Mouse (Mus musculus) left cerebral cortex, adult 11 months (tissue): ENCODE measurements at regions not wholly inside any gene's neighbourhood (a gene's known extent, or its start where the extent isn't known, plus 50 kb on each side); places are given as distances from the start of the nearest gene placed in this dataset.

Source experiments
- DNase-seq: peaks from one replicate; pipeline ENCODE4 v3.0.0; 2022; ENCODE audit warnings: low spot score

DNA sequence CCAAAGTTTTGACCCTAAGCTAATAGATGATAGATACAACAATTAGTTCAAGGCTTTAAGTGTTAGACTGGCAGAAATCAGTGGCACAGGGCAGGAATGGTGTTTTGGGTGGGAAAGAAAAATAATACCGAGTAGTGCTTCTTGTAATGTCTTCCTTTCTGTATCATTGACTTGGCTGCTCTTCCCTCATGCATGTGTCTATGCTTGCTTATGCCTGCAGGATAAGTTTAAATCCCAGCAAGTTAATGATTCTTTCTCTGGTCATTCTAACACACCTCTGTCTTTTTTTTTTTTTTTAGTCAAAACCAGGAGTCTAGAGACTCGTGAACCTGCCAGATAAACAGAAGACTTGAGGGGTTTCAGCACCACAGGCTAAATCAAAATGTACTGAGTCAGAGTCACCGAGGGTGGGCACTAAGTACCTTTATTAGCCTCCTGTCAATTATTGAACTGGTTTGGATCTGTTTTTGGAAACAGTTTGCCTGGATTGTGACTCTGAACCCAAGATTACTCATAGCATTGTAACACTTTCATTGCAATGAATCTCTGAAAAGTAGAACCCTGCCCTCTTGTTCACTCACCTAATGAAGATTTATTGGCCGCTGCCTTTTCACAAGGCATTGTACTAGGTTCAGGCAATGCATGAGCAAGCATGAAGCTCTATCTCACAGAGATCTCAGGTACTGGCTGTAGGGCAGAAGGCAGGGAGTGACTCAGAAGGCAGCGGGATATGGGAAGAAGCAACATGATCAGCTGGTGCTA, 374.8 kb upstream of the A1bg start:
- no peak for DNase-seq

DNA sequence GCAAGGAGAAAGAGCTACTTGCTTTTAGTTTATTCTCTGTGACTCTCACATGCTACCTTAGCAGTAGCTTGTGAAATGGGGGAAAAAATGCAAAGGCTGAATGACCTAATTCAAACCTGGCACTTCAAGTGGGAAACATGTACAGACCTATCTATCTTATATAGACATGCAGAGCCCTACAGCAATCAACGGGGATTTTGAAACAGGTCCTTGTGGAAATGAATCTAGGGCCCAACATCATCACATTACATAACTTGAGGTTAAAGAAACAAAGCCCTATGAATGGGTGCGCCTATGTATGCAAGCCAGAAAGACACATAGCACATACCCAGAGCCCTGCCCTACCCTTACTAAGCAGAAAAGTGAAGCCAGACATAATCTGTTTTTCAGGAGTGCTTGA, 371.8 kb upstream of the A1bg start:
- DNase-seq: no peak

DNA sequence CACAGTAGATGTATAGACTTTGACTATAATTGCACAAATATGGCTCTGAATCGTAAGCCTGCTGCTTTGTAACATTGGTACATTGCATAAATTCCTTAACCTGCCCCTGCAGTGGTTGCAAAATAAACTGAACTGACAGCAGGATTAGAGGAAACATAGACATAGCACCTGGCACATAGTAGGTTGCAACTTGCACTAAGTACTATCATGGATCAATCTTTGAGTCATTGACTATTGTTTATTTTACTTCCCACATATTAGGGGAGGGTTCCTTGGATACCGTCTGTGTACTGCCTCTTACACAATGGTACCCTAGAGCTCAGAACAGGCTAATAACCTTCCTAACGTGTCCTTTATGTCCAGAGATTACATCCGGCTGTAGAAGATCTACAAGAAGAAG, 371.3 kb upstream of the A1bg start:
- no peak for DNase-seq

DNA sequence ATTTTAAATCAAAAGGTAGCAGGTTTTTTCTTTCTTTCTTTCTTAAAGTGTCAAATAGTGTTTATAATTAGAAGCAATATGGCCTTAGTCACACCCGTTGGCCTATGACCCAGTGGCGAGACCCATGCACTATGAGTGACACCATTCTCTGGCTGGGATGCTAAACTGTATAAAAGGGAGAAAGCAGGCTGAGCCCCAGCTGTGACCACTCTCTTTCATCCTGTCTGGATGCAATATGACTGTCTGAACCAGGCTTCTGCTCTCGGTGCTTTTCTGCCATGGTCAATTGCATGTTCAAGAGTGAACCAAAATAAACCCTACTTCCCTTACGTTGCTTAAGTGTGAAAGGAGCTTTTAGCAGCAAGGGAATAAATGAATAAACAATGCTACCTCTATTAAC, 346.0 kb upstream of the A1bg start:
- DNase-seq: no peak

DNA sequence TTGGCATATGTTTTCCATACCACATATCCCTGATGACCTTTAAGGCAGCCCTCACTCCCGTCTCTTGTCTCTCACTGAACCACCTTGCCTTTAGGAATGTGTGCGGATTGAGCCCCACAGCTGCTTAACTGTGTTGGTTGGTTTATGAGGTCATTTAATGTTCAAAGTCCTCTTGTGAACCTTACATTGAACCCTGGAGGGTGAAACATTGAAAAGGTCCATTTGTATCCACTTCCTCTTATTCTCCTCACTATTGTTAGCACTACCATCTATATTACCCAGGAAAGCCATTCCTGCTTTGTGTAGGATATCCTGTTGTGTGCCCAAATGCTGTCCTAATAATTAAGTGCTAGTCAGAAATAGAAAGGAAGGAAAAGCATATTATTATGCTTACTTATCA, 336.2 kb upstream of the A1bg start:
- no peak for DNase-seq

DNA sequence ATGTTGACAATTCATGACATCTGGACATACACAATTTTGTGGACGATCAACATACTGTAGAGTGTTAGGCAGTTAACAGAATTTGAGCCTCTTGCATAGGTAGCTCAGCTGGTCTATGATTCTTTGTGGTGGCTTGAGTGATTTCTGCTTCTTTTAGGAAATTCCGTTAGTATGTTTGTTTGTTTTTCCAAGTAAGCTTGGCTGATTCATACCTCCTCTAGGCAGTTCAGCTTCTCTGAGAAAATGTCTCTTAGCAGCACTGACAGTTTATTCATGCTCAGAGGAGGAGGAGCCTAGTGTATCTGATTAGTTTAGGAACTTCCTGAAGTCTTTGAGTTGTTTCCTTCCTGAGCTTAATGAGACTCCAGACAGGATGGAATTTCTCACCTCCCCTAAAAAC, 321.7 kb upstream of the A1bg start:
- DNase-seq: no peak

DNA sequence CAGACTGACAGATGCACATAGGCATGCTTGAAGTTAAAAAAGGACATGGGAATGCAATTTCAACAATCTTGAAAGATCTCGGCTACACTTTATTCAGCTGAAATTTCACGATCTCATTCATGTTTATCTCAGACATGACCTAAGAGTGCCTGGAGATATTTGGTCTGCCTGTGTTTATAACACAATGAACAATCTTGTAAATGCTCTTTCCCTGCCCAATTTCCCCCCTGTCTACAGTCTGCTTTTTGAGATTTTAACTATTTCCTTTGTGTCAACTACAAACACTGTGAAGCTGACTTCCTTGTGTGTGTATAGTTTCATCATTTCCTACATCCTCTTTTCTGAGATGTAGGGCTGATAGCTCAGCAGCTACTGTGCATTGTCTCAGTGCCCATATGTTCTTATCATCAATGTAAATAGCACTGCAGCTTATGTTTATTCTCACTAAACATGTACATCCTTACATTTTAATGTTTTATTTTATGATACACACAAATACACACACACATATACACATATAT, 319.4 kb upstream of the A1bg start:
- DNase-seq: no peak

DNA sequence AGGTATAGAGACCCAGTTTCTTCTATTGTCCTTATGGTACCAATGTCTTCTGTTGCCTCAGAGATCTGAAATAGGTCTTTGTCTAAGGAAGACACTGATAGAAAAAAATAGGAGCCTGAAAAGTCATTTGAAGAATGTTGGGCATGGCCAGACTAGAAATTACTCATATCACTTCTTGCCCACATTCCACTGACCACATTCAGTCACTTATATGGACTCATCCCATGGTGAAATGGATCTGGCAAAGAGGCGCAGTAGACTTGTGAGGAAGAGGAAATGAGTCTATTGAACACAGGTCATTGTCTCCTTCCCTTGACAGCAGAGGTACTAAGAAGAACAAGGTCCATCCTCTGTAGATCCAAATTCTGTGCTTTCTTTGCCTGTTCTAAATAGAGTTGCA, 318.9 kb upstream of the A1bg start:
- no peak for DNase-seq

DNA sequence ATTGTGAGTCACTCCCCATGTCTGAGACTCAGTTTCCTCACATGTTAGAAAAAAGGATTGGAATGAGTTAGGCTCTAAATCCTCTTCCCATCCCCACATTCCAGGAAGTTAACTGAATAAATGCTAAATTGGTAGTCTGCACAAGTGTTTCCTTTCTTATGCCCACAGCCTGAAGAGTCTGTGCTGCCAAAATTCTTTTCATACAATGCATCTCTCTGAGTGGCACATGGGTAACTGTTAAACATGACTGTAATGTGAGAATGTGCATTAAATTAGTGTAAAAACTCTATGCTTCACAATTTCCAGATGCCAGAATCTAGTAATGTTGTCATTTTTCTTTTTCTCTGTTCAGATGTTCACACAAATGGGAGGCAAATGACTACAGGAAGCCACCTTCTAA, 317.5 kb upstream of the A1bg start:
- DNase-seq: no peak

DNA sequence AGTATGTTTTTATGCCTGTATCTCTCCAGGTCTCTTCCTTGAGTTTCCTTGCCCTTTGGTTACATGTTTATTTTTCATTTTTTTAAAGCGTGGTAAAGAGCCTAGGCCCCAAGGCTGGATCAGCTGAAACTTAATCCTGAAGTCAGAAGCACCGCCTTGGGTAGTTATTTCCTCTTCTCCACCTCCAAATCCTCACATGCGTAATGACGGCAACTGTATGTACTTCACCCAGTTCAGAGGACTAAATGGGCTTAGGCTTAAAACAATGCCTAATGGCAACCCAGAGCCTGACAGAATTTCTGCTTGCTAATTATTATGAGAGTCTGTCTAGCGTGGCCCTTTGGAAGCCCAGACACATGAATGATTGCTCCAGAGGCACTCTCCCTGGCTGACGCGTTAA, 316.6 kb upstream of the A1bg start:
- DNase-seq: no peak

DNA sequence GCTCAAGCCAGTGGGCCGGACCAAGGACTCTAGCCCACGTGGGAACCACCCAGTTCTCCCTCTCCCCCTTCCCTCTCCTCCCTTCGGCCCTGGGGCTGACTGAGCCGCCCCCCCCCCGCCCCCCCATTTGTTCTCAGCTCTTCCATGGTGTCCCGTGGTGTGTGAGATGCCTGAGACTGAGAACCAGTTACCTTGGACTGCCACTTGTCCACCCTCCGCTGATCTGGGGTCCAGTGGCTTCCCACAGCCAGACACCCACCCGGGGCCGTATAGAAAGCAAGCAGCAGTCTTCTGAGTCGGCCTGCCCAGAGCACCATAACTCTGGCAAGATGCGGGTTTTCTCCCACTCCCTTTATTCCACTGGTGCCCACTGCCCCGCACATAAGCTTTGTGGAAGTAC, 316.2 kb upstream of the A1bg start:
- DNase-seq: no peak

DNA sequence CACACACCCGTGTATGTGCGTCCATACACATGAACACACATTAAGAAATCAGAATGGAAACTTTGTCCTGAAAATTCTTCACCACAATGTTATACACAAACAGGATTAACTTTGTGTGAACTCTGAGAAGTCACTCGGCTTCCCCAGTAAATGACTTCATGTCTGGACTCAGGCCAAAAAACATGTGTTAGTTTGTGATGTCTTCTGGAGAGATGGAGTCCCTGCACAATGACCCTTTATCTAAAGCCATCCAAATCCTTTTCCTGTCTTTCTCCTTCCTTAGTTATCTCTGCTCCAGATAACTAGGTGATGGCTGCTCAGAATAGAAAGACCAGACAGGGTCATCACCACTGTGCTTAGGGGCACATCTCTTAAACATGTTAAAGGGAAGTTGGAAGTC, 306.8 kb upstream of the A1bg start:
- DNase-seq: no peak

DNA sequence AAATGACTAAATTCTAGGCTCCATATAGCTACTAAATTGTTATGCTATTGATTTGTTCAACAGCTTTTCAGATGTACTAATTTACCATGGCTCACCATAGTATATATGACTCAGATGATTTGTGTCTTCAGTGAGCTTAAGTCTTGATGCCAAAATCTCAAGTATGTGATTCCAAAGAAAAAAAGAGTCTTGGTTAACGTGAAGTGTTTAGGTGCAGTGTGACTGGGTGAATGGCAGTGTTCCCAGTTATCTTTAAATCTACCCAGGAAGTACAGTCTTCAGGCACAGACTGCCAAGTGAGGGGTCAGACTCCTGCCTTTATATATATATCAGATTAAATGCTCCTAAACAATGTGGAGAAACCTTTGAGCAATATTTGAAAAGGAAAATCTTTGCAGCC, 300.1 kb upstream of the A1bg start:
- no peak for DNase-seq

DNA sequence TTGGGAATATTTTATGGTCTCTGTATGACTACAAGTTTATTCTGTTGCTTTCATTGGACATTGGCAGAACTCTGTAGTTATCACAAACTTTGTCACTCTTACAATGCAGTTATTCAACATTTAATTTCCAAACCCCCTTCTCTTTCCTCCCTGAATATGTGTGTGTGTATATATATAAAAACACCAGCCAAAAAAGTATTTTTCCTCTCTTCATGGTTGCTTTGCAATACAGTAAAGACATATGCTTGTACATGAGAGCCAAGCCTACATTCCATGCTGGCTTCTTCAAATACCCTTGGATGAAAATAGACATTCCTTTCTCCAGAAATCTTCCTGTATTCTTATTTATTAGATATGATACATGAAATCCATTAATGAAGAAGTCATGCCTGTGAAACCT, 287.3 kb upstream of the A1bg start:
- no peak for DNase-seq

DNA sequence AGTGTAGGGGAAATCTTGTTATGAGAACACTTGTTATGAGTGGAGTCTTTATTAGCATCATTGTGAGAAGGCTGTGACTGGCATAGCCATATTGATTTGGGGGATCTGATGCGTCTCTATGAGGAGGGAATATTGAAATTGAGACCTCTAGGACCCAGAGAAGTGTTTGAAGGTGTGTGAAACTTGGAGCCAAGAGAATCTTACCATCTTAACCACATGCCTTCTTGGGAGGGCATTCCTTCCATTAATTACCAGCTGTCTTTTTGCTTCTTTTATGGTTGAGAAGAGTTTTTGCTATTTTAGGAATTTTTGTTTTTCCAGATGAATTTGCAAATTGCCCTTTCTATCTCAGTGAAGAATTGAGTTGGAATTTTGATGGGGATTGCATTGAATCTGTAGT, 267.2 kb upstream of the A1bg start:
- no peak for DNase-seq

DNA sequence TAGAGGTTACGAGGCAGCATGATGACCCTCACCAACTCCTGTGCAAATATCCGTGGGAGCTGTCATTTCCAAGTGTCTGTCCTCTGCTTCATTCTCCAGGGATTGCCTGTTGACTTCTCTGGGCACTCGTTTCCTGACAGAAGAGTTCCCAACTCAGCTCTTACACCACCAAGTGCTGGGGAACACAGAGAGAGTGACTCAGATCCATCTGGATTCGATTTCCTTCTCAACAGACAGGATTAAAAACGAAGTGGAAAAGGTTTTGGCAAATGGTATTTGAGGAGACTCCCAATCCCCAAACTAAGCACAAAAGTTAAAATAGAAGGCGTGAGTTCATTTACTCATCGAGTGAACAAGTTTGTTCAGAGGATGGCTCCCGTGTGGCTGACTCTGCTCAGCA, 266.7 kb upstream of the A1bg start:
- DNase-seq: no peak

DNA sequence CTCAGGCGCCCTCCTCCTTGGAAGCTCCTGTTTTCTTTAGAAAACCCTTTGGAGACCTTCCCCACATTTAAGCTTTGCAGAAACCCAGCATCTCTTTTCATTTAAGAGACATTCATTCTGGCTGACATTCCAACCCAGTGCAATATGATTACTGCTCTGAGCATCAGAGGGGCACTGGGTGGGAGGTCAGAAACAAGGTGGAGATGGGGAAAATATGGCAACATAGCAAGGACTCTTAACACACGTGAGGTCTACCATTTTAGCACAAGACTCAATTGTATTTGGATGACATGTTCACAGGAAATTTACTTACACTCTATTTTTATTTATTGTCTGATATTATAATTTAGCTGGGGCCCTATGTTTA, 261.8 kb upstream of the A1bg start:
- no peak for DNase-seq

DNA sequence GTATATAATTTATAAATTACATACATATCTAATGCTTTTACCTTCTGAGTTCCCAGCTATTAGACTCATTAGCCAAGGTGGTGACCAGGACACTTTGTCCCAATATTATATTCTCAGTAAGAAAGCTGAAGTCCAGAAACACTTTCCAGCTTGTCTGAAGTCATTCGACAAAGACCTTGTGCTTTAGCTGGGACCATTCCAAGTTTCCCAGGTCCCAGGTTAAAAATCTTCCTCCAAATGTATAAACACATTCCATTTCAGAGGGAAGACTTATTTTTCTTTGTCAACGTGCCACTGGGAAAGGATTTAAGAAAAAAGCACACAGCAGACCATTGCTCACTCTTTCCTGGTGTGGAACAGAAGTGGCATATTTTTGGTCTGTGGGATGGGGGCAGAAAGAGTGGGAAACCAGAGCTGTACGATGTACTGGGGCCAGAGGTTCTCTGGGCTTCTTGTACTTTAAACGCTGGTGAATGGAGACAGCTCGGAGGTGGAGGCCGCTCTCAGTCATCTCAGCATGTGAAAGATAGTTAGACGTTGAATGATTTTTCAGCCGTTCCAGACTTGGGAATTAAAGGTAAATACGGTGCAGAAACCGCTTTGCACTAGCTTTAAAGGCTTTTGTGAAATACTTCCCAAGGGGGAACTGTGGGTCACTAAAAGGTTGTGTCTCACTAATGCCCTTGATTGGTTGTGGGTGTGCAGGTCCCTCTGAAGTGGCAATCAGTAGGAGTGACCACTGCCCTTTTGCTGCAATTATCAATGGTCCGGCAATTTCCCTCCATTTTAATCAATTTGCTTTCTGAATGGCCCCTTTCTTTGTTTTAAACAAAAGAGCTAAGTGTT, 261.2 kb upstream of the A1bg start:
- no peak for DNase-seq

DNA sequence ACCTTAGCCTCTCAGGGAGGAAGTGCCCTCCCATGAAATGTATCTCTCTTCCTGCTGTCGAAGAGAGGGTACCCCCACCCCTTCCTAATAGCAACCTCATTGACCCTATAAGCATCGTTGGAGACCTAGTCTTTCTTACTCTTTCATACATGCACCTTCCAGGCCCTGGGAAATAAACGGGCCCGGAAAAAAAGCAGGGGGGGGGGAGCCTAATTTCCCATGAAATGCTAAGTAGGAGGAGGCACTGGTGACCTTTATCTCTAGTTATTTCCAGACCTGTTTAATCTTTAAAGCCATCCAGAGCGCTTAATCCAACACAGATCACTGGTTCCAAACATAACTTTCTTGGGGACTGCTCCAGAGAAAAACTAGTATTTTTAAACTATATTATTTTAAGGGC, 260.5 kb upstream of the A1bg start:
- DNase-seq: no peak

DNA sequence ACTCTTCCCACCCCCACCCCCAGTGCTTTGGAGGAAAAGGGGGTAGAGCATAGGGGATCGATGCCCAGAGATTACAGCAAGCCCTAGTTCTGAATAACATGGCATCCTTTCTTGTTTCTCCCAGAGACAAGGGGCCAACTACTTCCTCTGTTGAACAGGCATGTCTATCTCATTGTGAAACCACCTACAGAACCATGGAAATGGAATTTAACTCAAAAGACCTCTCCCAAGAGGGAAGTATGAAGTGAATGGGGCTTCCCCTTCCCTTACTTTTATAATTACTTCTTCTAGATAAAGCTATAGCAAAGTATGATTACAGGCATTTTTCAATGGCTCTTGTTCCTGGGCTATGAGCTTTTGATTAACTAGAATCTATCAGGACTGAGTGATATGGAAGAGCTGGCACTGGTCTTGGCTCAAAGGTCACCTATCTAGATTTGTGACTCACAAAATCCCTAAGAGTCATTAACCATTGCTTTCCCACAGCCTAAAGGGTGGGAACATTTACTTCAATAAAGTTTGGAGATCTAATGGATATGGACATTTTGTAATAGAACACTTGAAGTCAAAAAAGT, 246.1 kb upstream of the A1bg start:
- no peak for DNase-seq

DNA sequence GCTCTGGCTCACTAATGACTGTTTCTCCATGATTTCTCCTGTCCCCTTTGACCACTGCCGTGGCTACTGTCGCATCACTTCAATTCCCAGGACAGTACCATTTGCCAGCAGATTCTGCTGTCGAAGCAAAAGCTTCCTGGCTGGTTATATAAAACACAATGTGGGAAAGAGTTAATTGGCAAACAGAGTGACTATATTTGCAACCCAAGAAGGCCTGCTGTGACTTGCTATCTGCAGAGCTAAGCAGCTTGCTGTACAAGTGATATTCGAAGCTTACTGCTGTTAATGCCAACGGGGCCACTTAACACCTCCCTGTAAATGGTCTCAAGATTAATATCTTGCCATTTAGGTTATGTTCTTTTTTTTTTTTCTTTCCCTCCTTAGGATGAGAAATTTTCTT, 242.2 kb upstream of the A1bg start:
- no peak for DNase-seq

DNA sequence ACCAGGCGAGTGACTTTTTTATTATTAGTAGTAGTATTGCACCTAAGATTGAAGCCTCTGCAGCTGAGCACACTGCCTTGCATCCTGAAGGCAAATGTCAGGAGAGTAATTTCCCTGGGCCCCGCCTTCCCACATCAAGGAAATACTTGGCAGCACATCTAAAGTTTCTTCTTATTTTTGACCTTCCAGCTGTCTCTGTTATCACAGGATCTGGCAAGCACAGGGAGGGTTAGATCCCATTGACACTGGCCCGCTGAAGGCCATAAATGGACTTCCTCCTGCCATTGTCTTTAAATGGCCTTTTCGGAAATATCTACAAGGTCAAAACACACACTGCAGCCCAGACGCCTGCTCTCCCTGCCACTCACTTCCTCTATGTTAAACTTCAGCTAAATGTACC, 238.6 kb upstream of the A1bg start:
- no peak for DNase-seq

DNA sequence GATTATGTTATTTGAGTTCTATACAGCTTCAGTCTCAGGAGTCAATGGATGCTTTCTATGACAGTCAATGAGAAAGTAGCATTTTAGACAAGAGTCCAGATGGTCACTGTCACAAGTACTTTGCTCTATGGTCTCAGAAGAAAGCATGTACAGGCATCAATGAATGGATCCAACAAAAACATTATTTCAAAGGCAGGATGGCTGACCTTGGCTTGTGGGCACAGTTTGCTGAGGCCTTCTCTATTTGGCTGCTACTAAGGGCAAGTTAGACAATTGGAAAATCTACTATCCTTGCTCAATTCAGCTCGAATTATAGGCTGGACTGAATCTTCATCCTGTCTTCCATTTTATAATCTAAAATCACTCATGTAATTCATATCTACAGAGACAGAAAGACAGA, 237.9 kb upstream of the A1bg start:
- DNase-seq: no peak
